Mouse (Mus musculus) forebrain, postnatal 0 days (tissue): ENCODE results near the gene Tatdn3. TPM values are rescaled to one million over a fixed set of nuclear protein-coding genes. Genes with fewer than 3 reads are reported as not detected.

Source experiments
- ATAC-seq: fragments of 200-750 bp; cut with Nextera tagmentation; 2 replicates; pipeline ENCODE4 v1.8.0; 2017; ENCODE audit warnings: mild to moderate bottlenecking, moderate library complexity
- DNase-seq: peaks from one replicate; pipeline ENCODE4 v3.0.0-alpha.2; 2015
- H3K27ac ChIP-seq: fragments of 300-500 bp; sonication (generic); 2 replicates; pipeline ENCODE4 v1.5.1; 2014; ENCODE audit warnings: low read depth, mild to moderate bottlenecking, antibody characterized with exemption, low read length, moderate library complexity, mixed read lengths
- H3K27me3 ChIP-seq: fragments of 300-500 bp; sonication (generic); 2 replicates; pipeline ENCODE4 v1.6.1; 2014; ENCODE audit warnings: mild to moderate bottlenecking, low read length, mixed read lengths; ENCODE audit not compliant: insufficient read depth
- H3K36me3 ChIP-seq: fragments of 300-500 bp; sonication (generic); 2 replicates; pipeline ENCODE4 v1.6.1; 2014; ENCODE audit warnings: mild to moderate bottlenecking, moderate library complexity; ENCODE audit not compliant: insufficient read depth
- H3K4me1 ChIP-seq: fragments of 300-500 bp; sonication (generic); 2 replicates; pipeline ENCODE4 v1.6.1; 2014; ENCODE audit warnings: antibody characterized with exemption; ENCODE audit not compliant: insufficient read depth
- H3K4me2 ChIP-seq: fragments of 300-500 bp; sonication (generic); 2 replicates; pipeline ENCODE4 v1.6.1; 2014; ENCODE audit warnings: low read depth, mild to moderate bottlenecking, moderate library complexity
- H3K4me3 ChIP-seq: fragments of 300-500 bp; sonication (generic); 2 replicates; pipeline ENCODE4 v1.5.1; 2014; ENCODE audit warnings: low read depth, low read length, mixed read lengths
- H3K9ac ChIP-seq: fragments of 300-500 bp; sonication (generic); 2 replicates; pipeline ENCODE4 v1.6.1; 2014; ENCODE audit warnings: mild to moderate bottlenecking
- H3K9me3 ChIP-seq: fragments of 300-500 bp; sonication (generic); 2 replicates; pipeline ENCODE4 v1.6.1; 2016; ENCODE audit warnings: low read length
- CTCF ChIP-seq: sonication (generic); IDR thresholded peaks from 2 replicates; pipeline ENCODE4 v1.5.1; 2016; ENCODE audit warnings: antibody characterized with exemption, control low read depth, low read depth
- WGBS: fragments of 180-500 bp; shearing (Covaris S2); extraction: QIAGEN DNeasy Blood & Tissue Kit; methylation state at CpG from one replicate; pipeline ENCODE4 v1.1.7; 2014; 5-methylcytosine and 5-hydroxymethylcytosine counted together
- polyA plus RNA-seq: library from polyadenylated mRNA; unstranded; fragments of >200 nt; fragmentation: Nextera tagmentation; extraction: Ambion mirVana; gene quantifications from 2 replicates; pipeline ENCODE4 v1.2.1, GENCODE M21; 2015
- total RNA-seq: library from RNA; depleted of rRNA; stranded (reverse); fragments of >200 nt; gene quantifications from 2 replicates; pipeline ENCODE4 v1.2.3, GENCODE M21; 2014

The Tatdn3 gene
- total and polyA plus RNA-seq, 2 experiments from 2014 or later, result 13.2 to 23.0 TPM

GRCm38 (mm10) chr1:191053555-191053954 lies 9.2 kb downstream of the Tatdn3 start:
- no peak for TF ChIP-seq CTCF
- Histone ChIP-seq H3K27me3 (no peaks in the 10 kb centered on the region), H3K9me3 (no peaks in the 10 kb centered on the region), H3K4me1 (no peaks in the 10 kb centered on the region), H3K27ac (no peak overlapping the region), H3K4me3 (no peak overlapping the region), H3K9ac (no peak overlapping the region), H3K4me2 (no peak overlapping the region), H3K36me3 (no peaks in the 10 kb centered on the region)
- ATAC-seq (no peak), DNase-seq (no peak)
- 91% methylated on average over 3 of the region's 3 CpGs for WGBS

- no peaks in the 10 kb centered on the region for H3K27me3 ChIP-seq
- 57% methylated on average over 7 of the region's 7 CpGs for WGBS
- TF ChIP-seq CTCF, result no peak
- H3K4me3 ChIP-seq, result no peak overlapping the region
- H3K9me3 ChIP-seq, result no peaks in the 10 kb centered on the region
- H3K9ac ChIP-seq, result no peak overlapping the region
- ATAC-seq, result no peak
- DNase-seq, result no peak
- no peaks in the 10 kb centered on the region for H3K36me3 ChIP-seq
- no peaks in the 10 kb centered on the region for H3K4me1 ChIP-seq
- H3K27ac ChIP-seq, result no peak overlapping the region
- no peak overlapping the region for H3K4me2 ChIP-seq
These were observed 16.4 kb downstream of the Tatdn3 start for GRCm38 (mm10) chr1:191046231-191046824.

- no peaks in the 10 kb centered on the region for H3K36me3 ChIP-seq
- no peaks in the 10 kb centered on the region for H3K4me1 ChIP-seq
- H3K27me3 ChIP-seq, result no peaks in the 10 kb centered on the region
- 94% methylated on average over 2 of the region's 2 CpGs for WGBS
- DNase-seq (no peak), ATAC-seq (no peak)
- H3K4me3 ChIP-seq, result no peak overlapping the region
- no peak overlapping the region for H3K4me2 ChIP-seq
- H3K9me3 ChIP-seq, result no peaks in the 10 kb centered on the region
- no peak for TF ChIP-seq CTCF
- no peak overlapping the region for H3K9ac ChIP-seq
- H3K27ac ChIP-seq, result no peak overlapping the region
These were observed 17.5 kb downstream of the Tatdn3 start for GRCm38 (mm10) chr1:191045264-191045663.

GRCm38 (mm10) chr1:191042688-191043087 lies 20.0 kb downstream of the Tatdn3 start:
- Histone ChIP-seq H3K27me3 (no peaks in the 10 kb centered on the region), H3K4me1 (no peaks in the 10 kb centered on the region), H3K9ac (no peak overlapping the region), H3K4me2 (no peak overlapping the region), H3K4me3 (no peak overlapping the region), H3K27ac (no peak overlapping the region), H3K9me3 (no peaks in the 10 kb centered on the region), H3K36me3 (no peaks in the 10 kb centered on the region)
- 92% methylated on average over 3 of the region's 3 CpGs for WGBS
- no peak for TF ChIP-seq CTCF
- DNase-seq, result no peak
- no peak for ATAC-seq

GRCm38 (mm10) chr1:191042106-191042505 lies 20.6 kb downstream of the Tatdn3 start:
- Histone ChIP-seq H3K36me3 (no peaks in the 10 kb centered on the region), H3K27ac (no peak overlapping the region), H3K9me3 (no peaks in the 10 kb centered on the region), H3K4me1 (no peaks in the 10 kb centered on the region), H3K27me3 (no peaks in the 10 kb centered on the region), H3K9ac (no peak overlapping the region), H3K4me2 (no peak overlapping the region), H3K4me3 (no peak overlapping the region)
- no peak for TF ChIP-seq CTCF
- ATAC-seq (no peak), DNase-seq (no peak)
- WGBS, result 83% methylated on average over 5 of the region's 5 CpGs

GRCm38 (mm10) chr1:191041352-191041751 lies 21.4 kb downstream of the Tatdn3 start:
- no peak for TF ChIP-seq CTCF
- no peaks in the 10 kb centered on the region for H3K9me3 ChIP-seq
- H3K9ac ChIP-seq, result no peak overlapping the region
- no peak overlapping the region for H3K4me3 ChIP-seq
- no peaks in the 10 kb centered on the region for H3K4me1 ChIP-seq
- H3K27me3 ChIP-seq, result no peaks in the 10 kb centered on the region
- DNase-seq, result no peak
- H3K27ac ChIP-seq, result no peak overlapping the region
- no peak overlapping the region for H3K4me2 ChIP-seq
- H3K36me3 ChIP-seq, result no peaks in the 10 kb centered on the region
- ATAC-seq, result no peak

GRCm38 (mm10) chr1:191037999-191038398 lies 24.7 kb downstream of the Tatdn3 start:
- Histone ChIP-seq H3K4me2 (no peak overlapping the region), H3K27ac (no peak overlapping the region), H3K9ac (no peak overlapping the region), H3K4me1 (no peaks in the 10 kb centered on the region), H3K4me3 (no peak overlapping the region), H3K36me3 (no peaks in the 10 kb centered on the region), H3K9me3 (no peaks in the 10 kb centered on the region), H3K27me3 (no peaks in the 10 kb centered on the region)
- WGBS, result 94% methylated on average over 4 of the region's 4 CpGs
- no peak for ATAC-seq
- DNase-seq, result no peak
- no peak for TF ChIP-seq CTCF
